Mouse (Mus musculus): ENCODE results near the gene Gga2. TPM values are rescaled to one million over a fixed set of nuclear protein-coding genes. Genes with fewer than 3 reads are reported as not detected.

Gga2 gene
- 123 and 125 TPM in 2 replicates for polyA plus RNA-seq (2011; ENCODE audit: insufficient read depth, insufficient read length, low read depth, missing spikeins)

GRCm38 (mm10) chr7:122020667-122021354 is at the start of gene Gga2:
Gene Gga2 (minus strand): TSS chr7:122021222.
- Histone ChIP-seq H3K27me3 (ENCODE audit: control insufficient read depth, insufficient read depth, low read length, poor library complexity, severe bottlenecking) (no peaks in the 10 kb centered on the region), H3K9me3 (replicated peaks; ENCODE audit: control insufficient read depth, insufficient read depth, low read length, poor library complexity, severe bottlenecking) (no peaks in the 10 kb centered on the region), H3K27ac (ENCODE audit: insufficient read depth, low read length) (peak within 1 kb of the TSS; percentile 23; the same call in 1 of the 2 replicates), H3K4me3 (ENCODE audit: low read depth, low read length) (peak within 1 kb of the TSS; percentile 100), H3K36me3 (ENCODE audit: control insufficient read depth, insufficient read depth, low read length, poor library complexity, severe bottlenecking) (no peaks in the 10 kb centered on the region), H3K9ac (ENCODE audit: low read depth, poor library complexity, severe bottlenecking) (peak within 1 kb of the TSS; percentile 97), H3K4me1 (ENCODE audit: control insufficient read depth, insufficient read depth, low read length) (peaks cover 8% of the 10 kb centered on the region)
- TF ChIP-seq EP300 (IDR thresholded peaks at IDR 0.05; ENCODE audit: insufficient read depth, low read depth, low read length) (no peak), CTCF (IDR thresholded peaks at IDR 0.05; ENCODE audit: low read depth, low read length) (no peak), POLR2A (IDR thresholded peaks at IDR 0.05; ENCODE audit: insufficient read depth, low read length) (peak; percentile 93)

- Histone ChIP-seq H3K9ac (ENCODE audit: low read depth, poor library complexity, severe bottlenecking) (peak overlapping the region; percentile 84), H3K27me3 (ENCODE audit: control insufficient read depth, insufficient read depth, low read length, poor library complexity, severe bottlenecking) (no peaks in the 10 kb centered on the region), H3K4me1 (ENCODE audit: control insufficient read depth, insufficient read depth, low read length) (no peaks in the 10 kb centered on the region), H3K9me3 (replicated peaks; ENCODE audit: control insufficient read depth, insufficient read depth, low read length, poor library complexity, severe bottlenecking) (no peaks in the 10 kb centered on the region), H3K27ac (ENCODE audit: insufficient read depth, low read length) (no peak overlapping the region), H3K36me3 (ENCODE audit: control insufficient read depth, insufficient read depth, low read length, poor library complexity, severe bottlenecking) (peaks cover 36% of the 10 kb centered on the region), H3K4me3 (ENCODE audit: low read depth, low read length) (peak overlapping the region; percentile 78)
- no peak for TF ChIP-seq CTCF (IDR thresholded peaks at IDR 0.05; ENCODE audit: low read depth, low read length)
Observed at GRCm38 (mm10) chr7:122067517-122068381, 46.7 kb upstream of the Gga2 start.

GRCm38 (mm10) chr7:122066945-122067516 is 46.0 kb upstream of the Gga2 start, which contains the start of the genes Ubfd1 and Ears2:
Gene Ubfd1 (plus strand): TSS chr7:122067175.
Gene Ears2 (minus strand): TSS chr7:122067263.
- Histone ChIP-seq H3K4me1 (ENCODE audit: control insufficient read depth, insufficient read depth, low read length) (no peaks in the 10 kb centered on the region), H3K27me3 (ENCODE audit: control insufficient read depth, insufficient read depth, low read length, poor library complexity, severe bottlenecking) (no peaks in the 10 kb centered on the region), H3K4me3 (ENCODE audit: low read depth, low read length) (peak within 1 kb of the TSS; percentile 78), H3K36me3 (ENCODE audit: control insufficient read depth, insufficient read depth, low read length, poor library complexity, severe bottlenecking) (peaks cover 32% of the 10 kb centered on the region), H3K9ac (ENCODE audit: low read depth, poor library complexity, severe bottlenecking) (peak within 1 kb of the TSS; percentile 84), H3K27ac (ENCODE audit: insufficient read depth, low read length) (peak within 1 kb of the TSS; percentile 85), H3K9me3 (replicated peaks; ENCODE audit: control insufficient read depth, insufficient read depth, low read length, poor library complexity, severe bottlenecking) (no peaks in the 10 kb centered on the region)
- no peak for TF ChIP-seq POLR2A (IDR thresholded peaks at IDR 0.05; ENCODE audit: insufficient read depth, low read length)

GRCm38 (mm10) chr7:122066102-122066944 is 45.3 kb upstream of the Gga2 start:
- Histone ChIP-seq H3K9ac (ENCODE audit: low read depth, poor library complexity, severe bottlenecking) (peak overlapping the region; percentile 84), H3K27me3 (ENCODE audit: control insufficient read depth, insufficient read depth, low read length, poor library complexity, severe bottlenecking) (no peaks in the 10 kb centered on the region), H3K4me1 (ENCODE audit: control insufficient read depth, insufficient read depth, low read length) (no peaks in the 10 kb centered on the region), H3K27ac (ENCODE audit: insufficient read depth, low read length) (peak overlapping the region; percentile 85), H3K36me3 (ENCODE audit: control insufficient read depth, insufficient read depth, low read length, poor library complexity, severe bottlenecking) (peaks cover 30% of the 10 kb centered on the region), H3K4me3 (ENCODE audit: low read depth, low read length) (peak overlapping the region; percentile 78), H3K9me3 (replicated peaks; ENCODE audit: control insufficient read depth, insufficient read depth, low read length, poor library complexity, severe bottlenecking) (no peaks in the 10 kb centered on the region)
- TF ChIP-seq EP300 (IDR thresholded peaks at IDR 0.05; ENCODE audit: insufficient read depth, low read depth, low read length) (no peak), CTCF (IDR thresholded peaks at IDR 0.05; ENCODE audit: low read depth, low read length) (no peak), POLR2A (IDR thresholded peaks at IDR 0.05; ENCODE audit: insufficient read depth, low read length) (no peak)

- H3K36me3 ChIP-seq (ENCODE audit: control insufficient read depth, insufficient read depth, low read length, poor library complexity, severe bottlenecking): peaks cover 26% of the 10 kb centered on the region
- no peak overlapping the region for H3K4me3 ChIP-seq (ENCODE audit: low read depth, low read length)
- H3K4me1 ChIP-seq (ENCODE audit: control insufficient read depth, insufficient read depth, low read length): no peaks in the 10 kb centered on the region
- H3K9ac ChIP-seq (ENCODE audit: low read depth, poor library complexity, severe bottlenecking): peak overlapping the region; percentile 84
- no peaks in the 10 kb centered on the region for H3K27me3 ChIP-seq (ENCODE audit: control insufficient read depth, insufficient read depth, low read length, poor library complexity, severe bottlenecking)
- H3K9me3 ChIP-seq (replicated peaks; ENCODE audit: control insufficient read depth, insufficient read depth, low read length, poor library complexity, severe bottlenecking): no peaks in the 10 kb centered on the region
- peak overlapping the region; percentile 49 for H3K27ac ChIP-seq (ENCODE audit: insufficient read depth, low read length)
- no peak for TF ChIP-seq CTCF (IDR thresholded peaks at IDR 0.05; ENCODE audit: low read depth, low read length)
- TF ChIP-seq POLR2A (IDR thresholded peaks at IDR 0.05; ENCODE audit: insufficient read depth, low read length): no peak
- TF ChIP-seq EP300 (IDR thresholded peaks at IDR 0.05; ENCODE audit: insufficient read depth, low read depth, low read length): no peak
Observed at GRCm38 (mm10) chr7:122065656-122066055, 44.6 kb upstream of the Gga2 start.

Data from ES-Bruce4 (cell line).